Mouse (Mus musculus) kidney, postnatal 25 days (tissue): ENCODE results near the gene Prss36.
"Not testable (repeated sequence)": the region's sequence is repeated elsewhere in the genome, so short reads cannot be mapped to it uniquely, and the experiment has no call there.

Source experiments
- DNase-seq, 2 experiments: peaks; one replicate each; pipeline ENCODE4 v3.0.0; 2021; ENCODE audit warnings: mixed read lengths in 2 of 2

The Prss36 gene

GRCm38 (mm10) chr7:127946470-127947023 lies at the start of gene Prss36:
Gene Prss36, minus strand, starts transcription at chr7:127946725.
- no peak for DNase-seq

DNA sequence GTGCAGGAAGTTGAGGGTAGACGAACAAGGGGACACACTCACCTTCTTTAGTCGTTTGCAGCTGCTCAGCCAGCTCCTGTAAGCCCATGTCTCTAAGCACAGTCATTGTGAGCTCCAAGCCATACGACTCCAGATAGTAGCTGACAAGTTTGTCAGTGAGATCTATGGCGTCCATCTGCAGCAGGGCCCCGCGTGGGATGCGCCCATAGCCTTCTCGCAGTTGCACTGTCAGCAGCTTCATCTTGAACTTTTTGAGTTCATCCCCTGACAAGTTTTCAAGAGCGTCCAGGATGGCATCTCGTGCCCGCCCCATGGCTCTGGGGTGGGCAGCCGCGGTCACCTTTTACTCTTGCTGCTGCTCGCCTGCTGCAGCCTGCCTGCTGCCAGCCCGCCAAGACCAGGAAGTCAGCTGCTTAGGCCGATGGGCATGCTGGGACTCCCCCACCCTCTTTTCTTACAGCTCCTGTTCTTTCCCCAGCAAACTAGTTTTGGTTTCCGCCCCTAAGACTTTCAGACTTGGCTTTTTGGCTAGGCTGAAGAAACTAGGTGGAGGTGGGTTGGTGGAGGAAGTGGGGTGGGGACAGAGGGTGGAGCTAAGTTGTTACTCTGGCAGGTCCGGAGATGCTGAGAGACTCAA lies 46.9 kb upstream of the Prss36 start, which contains the start of gene Pycard:
Gene Pycard (minus strand): TSS at position 527 of the 637 bp plus-strand sequence.
- DNase-seq: peak; percentile 61 to 83

DNA sequence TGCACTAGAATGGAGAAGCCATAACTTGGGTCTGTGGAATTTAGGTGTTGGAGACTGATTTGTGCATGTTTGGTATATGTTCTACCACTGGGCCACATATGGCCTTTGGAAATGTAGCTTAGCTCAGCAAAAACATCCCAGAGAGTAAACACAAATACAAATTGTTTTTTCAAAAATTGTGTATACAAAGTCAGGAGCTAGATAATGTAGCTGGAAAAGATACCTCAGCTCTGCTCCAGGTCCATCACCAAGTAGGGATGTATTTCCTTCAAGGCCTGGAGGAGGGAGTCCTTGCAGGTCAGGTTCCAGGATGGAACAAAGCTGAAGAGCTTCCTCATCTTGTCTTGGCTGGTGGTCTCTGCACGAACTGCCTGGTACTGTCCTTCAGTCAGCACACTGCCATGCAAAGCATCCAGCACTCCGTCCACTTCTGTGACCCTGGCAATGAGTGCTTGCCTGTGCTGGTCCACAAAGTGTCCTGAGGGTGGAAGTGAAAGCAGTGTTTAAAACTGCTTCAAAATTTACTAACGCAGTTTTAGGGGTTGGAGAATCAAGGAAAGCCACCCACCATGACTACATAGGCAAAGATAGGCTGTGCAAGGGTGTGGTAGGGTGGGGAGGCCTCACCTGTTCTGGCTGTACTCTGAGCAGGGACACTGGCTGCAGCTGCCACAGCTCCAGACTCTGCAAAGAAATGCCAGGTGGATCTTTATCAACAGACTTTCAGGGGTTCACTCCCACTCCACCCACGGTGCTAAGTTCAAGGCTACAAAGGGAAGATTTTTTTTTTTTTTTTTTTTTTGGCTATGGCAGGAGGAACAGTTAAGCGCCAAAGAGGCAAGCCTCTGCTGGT lies 46.2 kb upstream of the Prss36 start:
- no peak for DNase-seq

- DNase-seq: peak; percentile 79 to 90
These were observed 45.3 kb upstream of the Prss36 start for GRCm38 (mm10) chr7:127991643-127992487.

GRCm38 (mm10) chr7:127988904-127989303 lies 42.4 kb upstream of the Prss36 start:
- DNase-seq: no peak

DNA sequence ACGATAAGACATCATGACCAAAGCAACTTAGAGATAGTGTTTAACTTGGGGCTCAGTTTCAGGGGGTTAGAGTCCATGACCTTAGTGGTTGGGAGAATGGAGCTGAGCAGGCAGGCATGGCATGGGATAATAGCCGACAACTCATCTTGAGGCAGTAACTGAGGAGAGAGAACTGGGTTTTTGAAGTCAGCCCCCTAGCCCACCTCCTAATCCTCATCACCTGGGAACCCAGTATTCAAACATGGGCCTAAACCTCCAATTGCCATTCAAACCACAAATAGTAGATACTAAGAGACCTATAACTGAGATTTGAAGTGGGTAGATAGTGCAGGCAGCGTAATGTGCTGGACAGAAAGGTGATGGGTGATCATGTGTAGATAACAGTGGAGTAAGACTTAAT lies 34.1 kb upstream of the Prss36 start:
- DNase-seq: no peak

DNA sequence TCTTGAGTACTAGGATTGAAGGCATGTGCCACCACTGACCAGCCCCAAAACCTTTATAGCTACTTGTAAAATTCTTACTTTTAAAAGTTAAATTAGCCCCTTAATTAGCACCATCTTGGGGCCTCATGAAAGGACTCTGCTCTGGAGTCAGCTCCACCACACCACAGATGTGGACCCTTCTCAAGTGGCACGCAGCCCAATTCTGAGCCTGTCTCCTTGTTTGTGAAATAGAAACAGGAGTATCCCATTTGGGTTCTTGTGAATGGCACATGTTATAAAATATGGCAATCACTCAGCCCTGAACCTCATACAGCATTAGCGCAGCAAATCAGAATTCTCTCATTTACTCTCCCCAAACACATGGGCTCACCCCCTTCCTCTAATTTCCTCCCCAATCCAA lies 32.3 kb upstream of the Prss36 start:
- DNase-seq: no peak

- DNase-seq: no peak
These were observed 27.9 kb upstream of the Prss36 start for GRCm38 (mm10) chr7:127974413-127974930.

GRCm38 (mm10) chr7:127967922-127968828 lies 21.6 kb upstream of the Prss36 start:
- DNase-seq: peak; percentile 85 to 91

DNA sequence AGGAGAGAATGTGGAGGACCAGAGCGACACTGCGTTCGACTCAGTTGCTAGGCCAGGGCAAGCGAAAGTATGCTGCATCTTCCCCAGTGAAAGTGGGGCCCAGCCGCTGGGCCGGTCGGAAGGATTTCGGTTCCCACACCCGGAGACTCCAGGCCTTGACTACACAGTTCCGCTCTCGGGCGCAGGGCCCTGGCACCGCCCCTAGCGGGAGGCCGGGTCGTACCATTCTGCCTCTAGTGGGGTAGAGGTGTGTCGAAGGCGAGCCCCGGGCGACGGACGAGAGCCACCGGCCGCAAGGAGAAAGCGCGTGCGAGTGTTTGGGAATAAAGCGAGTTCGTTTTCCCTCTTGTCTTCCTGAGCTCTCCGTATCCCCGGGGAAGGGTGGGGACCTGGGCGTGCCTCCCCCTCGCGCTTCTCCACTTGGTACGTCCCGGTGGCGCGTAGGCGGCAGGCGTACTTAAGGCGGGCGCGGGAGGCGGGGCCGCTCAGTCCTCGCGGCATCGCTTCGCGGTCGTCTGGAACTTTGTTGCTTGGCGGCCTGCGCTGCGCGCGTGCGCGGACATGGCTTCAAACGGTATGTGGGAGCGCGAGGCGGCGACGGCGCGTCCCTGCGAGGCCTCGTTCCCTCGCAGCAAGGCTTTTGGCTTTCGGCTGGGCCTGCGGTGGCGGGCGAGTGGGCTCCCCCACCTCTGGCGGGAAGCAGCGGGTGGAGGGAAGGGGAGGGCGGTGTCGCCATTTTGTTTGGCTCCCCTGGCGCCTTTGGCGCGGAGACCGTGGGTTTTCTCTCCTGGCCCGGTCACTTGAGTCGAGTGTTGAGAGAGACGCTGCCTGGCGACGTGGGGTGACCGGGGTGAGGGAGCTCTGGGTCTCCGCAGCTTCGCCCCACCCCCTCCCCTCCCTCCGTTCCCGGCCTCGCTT lies 20.7 kb upstream of the Prss36 start, which contains the start of gene Fus:
Gene Fus (plus strand): TSS at position 454 of the 918 bp plus-strand sequence.
- DNase-seq: peak; percentile 93 to 96

GRCm38 (mm10) chr7:127966371-127966918 lies 19.9 kb upstream of the Prss36 start:
- no peak for DNase-seq

DNA sequence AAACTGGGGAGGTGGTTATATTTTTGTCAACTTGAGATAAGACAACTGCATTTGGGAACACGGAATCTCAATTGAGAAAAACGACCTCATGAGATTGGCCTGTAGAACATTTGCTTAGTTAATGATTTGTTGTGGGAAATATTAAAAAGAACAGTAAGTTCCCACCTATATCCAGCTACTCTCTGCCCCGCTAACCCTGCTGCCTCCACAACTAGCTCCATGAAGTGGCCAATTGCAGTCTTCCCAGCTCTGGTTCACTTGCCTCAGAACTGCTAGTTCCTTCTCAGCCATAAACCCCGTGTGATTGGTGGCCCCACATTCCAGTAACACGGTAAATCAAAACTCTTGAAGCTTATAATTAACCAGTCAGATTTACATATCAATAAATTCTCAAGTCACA lies 12.8 kb upstream of the Prss36 start:
- DNase-seq: peak in 1 of 2 experiments; percentile 83

- DNase-seq: no peak
These were observed 6.5 kb upstream of the Prss36 start for GRCm38 (mm10) chr7:127952864-127953581.

DNA sequence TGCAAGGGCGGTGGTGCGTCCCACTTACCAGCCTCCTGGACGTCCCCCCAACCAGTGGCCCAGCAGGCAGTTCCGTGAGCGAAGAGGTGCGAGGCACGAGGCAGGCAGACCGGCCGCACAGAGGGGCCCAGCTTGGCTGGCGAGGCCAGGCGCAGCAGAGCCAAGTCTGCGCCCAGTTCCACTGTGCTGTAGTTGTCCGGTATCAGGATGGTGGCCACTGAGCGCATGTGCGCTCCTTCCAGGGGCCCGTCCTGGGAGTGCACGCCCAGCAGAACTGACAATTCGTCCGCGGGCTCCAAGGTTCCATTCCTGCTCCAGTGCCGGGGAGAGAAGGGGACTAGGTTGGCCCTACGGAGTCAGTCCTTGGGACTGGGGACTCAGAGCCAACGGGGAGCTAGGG lies 1.9 kb downstream of the Prss36 start:
- DNase-seq: no peak

GRCm38 (mm10) chr7:127942097-127942496 lies 4.4 kb downstream of the Prss36 start:
- not testable (repeated sequence) for DNase-seq

DNA sequence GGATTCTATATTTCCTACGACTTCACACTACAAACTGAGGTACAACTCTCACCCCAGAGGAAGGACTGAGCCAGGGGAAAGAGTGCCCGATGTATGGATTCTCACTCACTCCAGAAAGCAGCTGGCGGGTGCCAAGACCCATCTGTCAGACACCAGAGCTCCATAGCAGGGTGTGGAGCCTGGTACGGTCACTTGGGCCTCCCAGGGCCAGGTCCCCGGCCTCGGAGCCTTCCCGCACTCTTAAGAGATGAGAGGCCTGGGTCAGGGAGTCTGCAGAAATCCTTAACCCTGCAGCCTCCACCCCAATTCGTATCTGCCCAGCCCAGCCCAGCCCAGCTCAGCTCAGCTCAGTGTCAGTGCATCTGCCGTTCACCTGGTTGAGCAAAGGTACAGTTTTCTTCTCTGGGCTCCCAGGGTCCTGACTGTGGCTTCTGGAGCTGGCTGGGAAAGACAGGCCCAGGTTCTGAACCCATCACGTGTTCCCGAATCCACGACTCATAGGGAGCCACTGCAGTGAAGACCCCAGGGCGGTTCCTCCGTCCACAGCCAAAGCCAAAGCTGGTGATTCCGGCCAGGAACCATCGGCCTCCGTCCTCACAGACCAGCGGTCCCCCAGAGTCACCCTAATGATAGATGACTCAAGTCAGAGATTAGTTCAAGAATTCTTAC lies 10.2 kb downstream of the Prss36 start:
- peak in 1 of 2 experiments; percentile 40 for DNase-seq

GRCm38 (mm10) chr7:127935748-127936159 lies 10.8 kb downstream of the Prss36 start:
- no peak for DNase-seq

GRCm38 (mm10) chr7:127935028-127935722 lies 11.3 kb downstream of the Prss36 start:
- peak; percentile 95 to 97 for DNase-seq
